Mouse (Mus musculus) layer of hippocampus, adult 2 months (tissue): ENCODE results near the gene Hoxb2. TPM values are rescaled to one million over a fixed set of nuclear protein-coding genes. Genes with fewer than 3 reads are reported as not detected.

ENCODE experiments used
- DNase-seq, 2 experiments: peaks; one replicate each; pipeline ENCODE4 v3.0.0; 2022; ENCODE audit warnings: low spot score in 2 of 2
- H3K27ac ChIP-seq: fragments of 200-600 bp; 2 replicates; pipeline ENCODE4 v1.8.1; 2022
- H3K4me3 ChIP-seq: fragments of 200-600 bp; 2 replicates; pipeline ENCODE4 v1.8.1; 2022; ENCODE audit warnings: mild to moderate bottlenecking
- CTCF ChIP-seq: fragments of 200-600 bp; conservative IDR thresholded peaks from 2 replicates; pipeline ENCODE4 v1.8.1; 2022; ENCODE audit warnings: antibody characterized with exemption, mild to moderate bottlenecking, moderate library complexity
- total RNA-seq, 2 experiments: library from RNA; stranded (reverse); gene quantifications; 2 replicates each; pipeline ENCODE4 v1.2.3; 2021

Hoxb2 gene
- total RNA-seq, 2 experiments from 2014 or later = not detected

DNA sequence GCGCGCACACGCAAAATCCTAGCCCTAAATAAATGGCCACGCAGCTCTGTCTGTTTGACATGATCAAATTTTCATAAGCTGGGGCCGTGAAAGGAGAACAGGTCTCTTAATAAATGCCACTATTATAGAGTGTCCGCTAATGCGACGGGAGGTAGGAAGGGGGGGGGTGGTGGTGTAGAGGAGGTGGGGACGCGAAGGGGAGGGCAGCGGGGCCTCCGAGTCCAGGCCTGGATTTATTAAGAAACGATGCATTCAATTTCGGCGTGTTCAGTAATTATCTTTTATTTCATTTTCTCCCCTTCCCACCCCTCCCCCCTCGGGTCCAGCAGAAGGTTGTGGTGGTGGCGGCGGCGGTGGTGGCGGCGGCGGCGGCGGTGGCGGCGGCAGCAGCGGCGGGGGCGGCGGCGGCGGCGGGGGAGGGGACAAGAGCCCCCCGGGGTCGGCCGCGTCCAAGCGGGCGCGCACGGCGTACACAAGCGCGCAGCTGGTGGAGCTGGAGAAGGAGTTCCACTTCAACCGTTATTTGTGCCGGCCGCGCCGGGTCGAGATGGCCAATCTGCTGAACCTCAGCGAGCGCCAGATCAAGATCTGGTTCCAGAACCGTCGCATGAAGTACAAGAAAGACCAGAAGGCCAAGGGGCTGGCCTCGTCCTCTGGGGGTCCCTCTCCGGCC, 5.0 kb upstream of the Hoxb2 start:
- Histone ChIP-seq H3K4me3 (no peak overlapping the region), H3K27ac (no peak overlapping the region)
- no peak for DNase-seq

DNA sequence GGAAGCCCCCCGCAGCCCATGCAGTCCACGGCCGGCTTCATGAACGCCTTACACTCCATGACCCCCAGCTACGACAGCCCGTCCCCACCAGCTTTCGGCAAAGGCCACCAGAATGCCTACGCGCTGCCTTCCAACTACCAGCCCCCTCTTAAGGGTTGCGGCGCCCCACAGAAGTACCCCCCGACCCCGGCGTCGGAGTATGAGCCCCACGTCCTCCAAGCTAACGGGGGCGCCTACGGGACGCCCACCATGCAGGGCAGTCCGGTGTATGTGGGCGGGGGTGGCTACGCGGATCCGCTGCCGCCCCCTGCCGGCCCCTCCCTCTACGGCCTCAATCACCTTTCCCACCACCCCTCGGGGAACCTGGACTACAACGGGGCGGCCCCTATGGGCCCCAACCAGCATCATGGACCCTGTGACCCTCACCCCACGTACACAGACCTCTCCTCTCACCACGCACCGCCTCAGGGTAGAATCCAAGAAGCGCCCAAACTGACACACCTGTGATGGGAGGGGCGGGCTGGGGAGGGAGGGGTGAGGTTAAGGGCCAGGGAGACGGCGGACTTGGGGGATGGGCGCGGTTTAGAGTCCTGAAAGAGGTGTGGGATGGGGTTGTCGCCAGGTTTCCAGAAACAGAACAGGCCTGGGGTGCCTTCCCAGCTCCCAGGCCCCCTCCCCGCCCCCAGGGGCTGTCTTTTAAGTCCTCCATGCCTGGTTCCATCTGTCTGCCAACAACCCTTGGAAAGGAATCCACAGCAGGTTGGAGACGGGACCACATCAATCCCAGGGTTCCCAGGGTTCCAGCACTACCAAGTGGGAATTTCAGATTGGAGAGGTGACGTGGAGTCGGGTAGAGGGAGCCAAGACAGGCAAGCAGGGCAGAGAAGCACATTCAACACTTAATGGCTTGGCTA, 4.2 kb upstream of the Hoxb2 start:
- Histone ChIP-seq H3K4me3 (no peak overlapping the region), H3K27ac (no peak overlapping the region)
- TF ChIP-seq CTCF = no peak
- DNase-seq = no peak

More for the DNA sequence above, 5.0 kb upstream of the Hoxb2 start:
- TF ChIP-seq CTCF = no peak

DNA sequence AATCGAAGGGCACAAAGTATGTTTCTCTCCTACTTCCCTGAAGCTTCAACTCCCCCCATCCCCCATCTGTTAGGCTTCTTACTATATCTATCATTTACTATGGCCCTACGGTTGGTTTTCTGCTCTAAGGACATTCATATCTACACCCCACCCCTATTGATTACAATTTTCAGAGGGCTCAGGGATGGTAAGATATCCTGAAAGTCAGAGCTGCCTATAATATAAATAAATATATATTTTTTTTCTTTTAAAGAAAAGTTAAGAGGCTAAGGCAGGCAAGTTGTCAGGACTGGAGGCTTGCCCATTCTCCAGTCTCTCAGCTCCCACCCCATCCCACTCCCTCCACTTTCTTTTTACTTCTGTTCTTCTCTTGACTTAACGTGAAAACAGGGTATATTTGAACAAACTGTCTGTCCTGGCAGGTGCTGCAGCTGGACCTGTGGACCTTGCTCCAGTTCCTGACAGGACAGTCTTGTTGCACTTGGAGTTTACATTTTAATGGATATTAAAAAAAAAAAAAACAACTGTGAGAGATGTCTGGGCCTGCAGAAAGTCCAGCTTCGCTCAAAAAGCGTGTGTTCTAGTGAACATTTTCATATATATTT, 3.3 kb upstream of the Hoxb2 start:
- TF ChIP-seq CTCF = no peak
- H3K27ac ChIP-seq = no peak overlapping the region
- DNase-seq = no peak
- no peak overlapping the region for H3K4me3 ChIP-seq

DNA sequence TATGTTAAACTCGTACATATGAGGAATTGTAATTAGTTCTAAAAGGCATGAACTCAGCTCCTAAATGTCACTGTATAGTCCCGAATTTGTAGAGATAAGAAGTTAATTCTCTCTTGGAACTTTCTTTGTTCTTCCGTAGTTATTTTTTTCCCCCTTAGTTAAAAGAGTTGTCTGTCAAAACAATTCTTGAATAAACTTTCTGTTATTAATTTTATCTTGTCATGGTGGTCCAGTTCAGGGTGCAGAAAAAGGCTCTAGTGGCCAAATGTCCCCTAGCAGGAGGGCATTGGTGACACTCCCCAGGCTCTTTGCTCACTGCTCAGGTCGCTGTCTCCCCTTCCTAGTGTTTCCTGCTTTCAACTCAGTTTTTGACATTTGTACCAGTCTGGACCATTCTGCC, 2.6 kb upstream of the Hoxb2 start:
- H3K4me3 ChIP-seq = no peak overlapping the region
- no peak for TF ChIP-seq CTCF
- no peak overlapping the region for H3K27ac ChIP-seq
- no peak for DNase-seq

DNA sequence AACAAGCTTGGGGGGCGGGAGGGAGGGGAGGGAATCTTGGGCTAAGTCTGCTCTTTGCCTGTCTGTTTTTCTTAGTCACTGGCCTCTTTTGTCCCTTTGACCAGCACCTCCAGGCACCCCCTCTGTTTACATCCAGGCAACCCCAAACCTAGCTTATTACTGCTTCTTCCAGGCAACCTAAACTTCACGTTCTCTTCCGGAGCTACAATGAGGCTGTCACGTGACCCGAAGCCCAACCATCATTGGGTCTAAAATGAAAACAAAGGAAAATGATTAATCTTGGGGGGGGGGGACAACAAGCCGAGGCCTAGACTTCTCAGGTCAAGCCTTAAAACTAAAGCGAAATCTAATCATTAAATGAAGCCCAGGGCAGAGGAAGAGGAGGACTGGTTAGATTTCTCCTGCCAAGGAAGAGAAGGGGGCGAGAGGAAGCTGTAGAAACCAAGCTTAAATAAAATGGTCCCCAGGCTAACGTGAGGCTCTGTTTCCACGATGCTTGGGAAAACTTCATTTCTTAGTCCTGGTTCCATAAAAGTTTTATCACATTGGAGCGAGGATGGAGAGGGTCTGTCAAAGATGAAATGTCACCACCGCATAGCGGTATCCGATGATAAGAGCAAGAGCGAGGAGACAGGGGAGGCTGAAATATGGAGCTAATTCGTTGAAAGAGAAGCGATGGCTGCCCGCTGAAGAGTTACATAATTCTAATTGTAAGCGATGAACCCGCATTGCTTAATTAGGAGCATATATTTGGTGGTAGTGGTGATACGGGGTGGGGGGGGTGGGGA, 2.0 kb upstream of the Hoxb2 start:
- DNase-seq = no peak
- Histone ChIP-seq H3K4me3 (no peak overlapping the region), H3K27ac (no peak overlapping the region)
- TF ChIP-seq CTCF = no peak

DNA sequence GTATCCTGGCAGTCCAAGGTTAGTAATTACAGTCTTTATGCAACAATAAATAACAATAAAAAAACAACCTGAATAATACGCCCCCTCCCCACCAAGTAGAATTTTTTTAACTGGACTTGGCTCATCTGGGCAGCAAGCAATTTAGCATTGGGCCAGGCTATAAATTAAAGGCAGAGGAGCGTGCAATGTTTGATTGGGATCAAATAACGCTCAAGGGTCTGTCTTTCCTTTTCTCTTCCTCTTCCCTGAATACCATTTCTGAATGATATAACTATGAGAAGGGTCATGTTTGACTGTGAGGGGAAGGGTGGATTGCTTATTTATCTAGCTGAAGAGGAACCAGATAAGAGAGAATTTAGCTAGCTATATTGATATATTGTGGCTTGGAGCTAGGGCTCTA, 1.3 kb upstream of the Hoxb2 start:
- DNase-seq = no peak
- Histone ChIP-seq H3K4me3 (no peak overlapping the region), H3K27ac (no peak overlapping the region)
- no peak for TF ChIP-seq CTCF

DNA sequence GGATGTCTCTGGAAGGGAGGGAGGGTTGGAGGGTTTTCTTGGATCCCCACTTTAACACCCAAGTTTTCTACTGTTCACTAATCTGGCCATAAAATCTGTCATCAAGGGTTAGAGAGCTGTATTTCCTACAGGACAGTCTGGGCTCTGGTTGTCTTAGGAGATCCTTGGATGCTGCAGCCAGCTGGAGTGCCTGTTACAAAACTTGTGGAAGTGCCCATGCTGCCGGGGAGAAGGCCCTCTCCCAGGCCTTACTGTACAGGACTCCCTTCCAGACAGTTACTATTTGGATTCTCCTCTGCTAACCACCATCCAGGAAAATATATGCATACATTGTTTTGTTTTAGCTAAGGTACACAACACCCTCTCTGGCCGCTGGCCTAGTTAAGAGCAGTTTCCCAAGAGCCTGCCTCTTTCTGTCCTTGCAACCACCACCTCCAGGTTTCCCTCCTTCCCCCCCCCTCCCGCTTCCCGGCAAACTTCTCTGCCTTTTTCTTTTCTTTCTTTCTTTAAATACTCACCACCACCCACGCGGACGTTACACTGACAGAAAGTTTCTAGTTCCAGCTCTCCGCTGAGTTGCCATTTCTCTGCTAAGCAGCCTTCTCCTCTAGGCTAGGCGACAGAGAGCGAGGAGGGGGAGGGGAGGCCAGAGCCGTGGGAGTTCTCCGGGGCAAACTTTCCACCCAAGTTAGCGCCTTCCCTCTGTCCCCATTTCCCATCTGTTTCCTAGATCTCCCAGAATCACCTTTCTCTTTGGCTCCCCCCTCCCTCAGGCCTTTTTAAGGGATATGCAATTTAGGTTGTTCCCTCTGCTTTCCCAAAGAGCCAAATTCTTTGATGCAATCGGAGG, 609 bp upstream of the Hoxb2 start:
- Histone ChIP-seq H3K4me3 (no peak overlapping the region), H3K27ac (no peak overlapping the region)
- no peak for DNase-seq
- no peak for TF ChIP-seq CTCF

DNA sequence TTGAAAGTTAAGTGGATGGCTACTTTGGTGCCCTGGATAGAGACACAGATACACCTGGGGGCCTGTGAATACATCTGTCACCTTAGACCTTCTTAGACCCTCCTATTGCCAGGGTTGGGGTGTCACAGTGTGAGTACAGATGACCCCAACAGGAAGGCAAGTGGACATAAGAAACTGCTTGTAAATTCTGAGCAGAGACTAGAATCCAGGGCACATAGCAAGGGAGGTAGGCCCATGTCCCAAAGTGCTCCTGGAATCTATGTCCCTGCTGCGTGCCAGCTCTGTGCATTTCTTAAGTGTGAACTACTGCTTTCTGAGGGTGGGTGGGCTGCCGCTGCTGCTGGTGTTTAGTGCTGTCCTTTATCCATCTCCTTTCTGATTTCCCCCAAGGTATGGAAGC, 466 bp downstream of the Hoxb2 start:
- DNase-seq = no peak
- Histone ChIP-seq H3K4me3 (no peak overlapping the region), H3K27ac (no peak overlapping the region)
- no peak for TF ChIP-seq CTCF

DNA sequence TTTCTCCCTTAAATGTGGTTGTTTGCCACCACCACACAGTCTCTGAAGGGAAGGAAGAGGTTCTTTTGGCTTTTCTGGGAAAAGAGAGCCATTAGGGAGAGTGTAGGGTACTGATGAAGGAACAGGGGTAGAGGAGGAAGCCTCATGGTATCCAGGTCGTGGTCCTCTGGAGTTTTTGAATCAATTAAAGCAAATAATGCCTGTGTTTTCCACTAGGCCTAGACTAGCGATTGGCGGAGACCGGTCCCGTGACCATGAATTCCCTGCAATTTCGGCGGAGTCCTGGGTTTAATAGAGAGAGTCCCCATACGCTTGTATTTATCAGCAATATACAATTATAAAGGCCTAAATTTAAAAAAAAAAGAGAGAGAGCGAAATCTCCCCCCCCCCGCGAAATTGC, 987 bp downstream of the Hoxb2 start:
- no peak for TF ChIP-seq CTCF
- H3K4me3 ChIP-seq = no peak overlapping the region
- H3K27ac ChIP-seq = no peak overlapping the region
- DNase-seq = no peak

DNA sequence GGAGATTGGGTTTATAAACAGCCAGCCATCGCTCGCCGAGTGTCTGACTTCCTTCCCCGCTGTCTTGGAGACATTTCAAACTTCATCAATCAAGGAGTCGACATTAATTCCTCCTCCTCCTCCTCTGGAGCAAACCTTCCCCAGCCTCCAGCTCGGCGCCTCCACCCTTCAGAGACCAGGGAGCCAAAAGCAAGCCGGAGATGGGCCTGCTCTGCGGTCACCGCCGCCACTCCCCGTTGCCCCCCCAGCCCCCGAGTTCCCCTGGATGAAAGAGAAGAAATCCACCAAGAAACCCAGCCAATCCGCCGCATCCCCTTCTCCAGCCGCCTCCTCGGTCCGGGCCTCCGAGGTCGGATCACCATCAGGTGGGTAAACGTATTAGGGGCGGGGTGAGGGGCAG, 1.5 kb downstream of the Hoxb2 start:
- no peak for TF ChIP-seq CTCF
- H3K4me3 ChIP-seq = no peak overlapping the region
- DNase-seq = no peak
- no peak overlapping the region for H3K27ac ChIP-seq

DNA sequence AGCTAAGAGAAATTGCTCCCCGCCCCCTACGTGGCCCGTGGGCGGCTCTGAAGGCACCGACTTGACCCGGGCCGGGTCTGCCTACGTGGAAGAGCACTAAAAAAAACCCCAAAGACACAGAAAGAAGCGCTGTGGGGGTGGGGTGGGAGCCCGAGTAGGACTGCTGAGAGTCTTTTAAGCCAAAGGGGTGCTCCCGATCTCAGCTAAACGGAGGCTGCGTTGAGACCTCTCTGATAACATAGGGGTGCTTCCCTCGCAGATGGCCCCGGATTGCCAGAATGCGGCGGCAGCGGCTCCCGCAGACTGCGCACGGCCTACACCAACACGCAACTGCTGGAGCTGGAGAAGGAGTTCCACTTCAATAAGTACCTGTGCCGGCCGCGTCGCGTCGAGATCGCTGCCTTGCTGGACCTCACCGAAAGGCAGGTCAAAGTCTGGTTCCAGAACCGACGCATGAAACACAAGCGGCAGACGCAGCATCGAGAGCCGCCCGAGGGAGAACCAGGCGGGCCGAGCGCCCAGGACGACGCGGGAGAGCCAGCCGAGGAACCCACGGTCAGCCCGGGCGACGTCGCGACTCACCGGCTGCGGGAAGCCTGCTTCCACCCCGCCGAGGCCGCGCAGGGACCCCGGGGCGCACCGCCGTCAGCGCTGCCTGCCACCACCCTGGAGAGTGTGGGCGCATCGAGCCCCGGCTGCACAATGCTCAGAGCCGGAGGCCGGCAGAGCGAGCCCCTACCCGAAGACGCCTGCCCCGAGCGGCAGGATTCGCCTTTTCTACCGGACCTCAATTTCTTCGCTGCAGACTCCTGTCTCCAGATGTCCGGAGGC, 2.6 kb downstream of the Hoxb2 start:
- Histone ChIP-seq H3K27ac (no peak overlapping the region), H3K4me3 (no peak overlapping the region)
- TF ChIP-seq CTCF = no peak
- DNase-seq = no peak

DNA sequence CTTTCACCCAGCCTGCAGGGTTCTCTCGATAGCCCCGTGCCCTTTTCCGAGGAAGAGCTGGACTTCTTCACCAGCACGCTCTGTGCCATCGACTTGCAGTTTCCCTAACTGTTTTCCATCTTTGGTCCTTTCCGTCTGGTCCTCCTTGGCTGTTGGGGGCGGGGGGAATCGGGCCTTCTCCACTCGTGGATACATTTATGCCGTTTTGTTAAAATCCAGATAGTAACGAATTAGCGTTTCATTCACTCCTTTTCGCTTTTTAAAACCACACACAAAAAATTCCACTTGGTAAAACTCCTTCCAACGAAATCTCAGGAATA, 3.2 kb downstream of the Hoxb2 start:
- no peak for DNase-seq
- Histone ChIP-seq H3K4me3 (no peak overlapping the region), H3K27ac (no peak overlapping the region)
- no peak for TF ChIP-seq CTCF
